Mouse (Mus musculus) heart, adult 9 months (tissue): ENCODE measurements around the gene Zfp26.
A peak's percentile ranks its signal among the peaks of the same experiment; 100 is the strongest.

ENCODE experiments used
- DNase-seq, 2 experiments: peaks; one replicate each; pipeline ENCODE4 v3.0.0; 2022; ENCODE audit warnings: low spot score in 2 of 2

Gene Zfp26

GRCm38 (mm10) chr9:20459377-20460317, at the start of gene Zfp26:
Gene Zfp26 (minus strand): TSS chr9:20460162.
- peak; percentile 69 to 73 for DNase-seq

- no peak for DNase-seq
These were observed 49.7 kb upstream of the Zfp26 start for GRCm38 (mm10) chr9:20509676-20510075.

GRCm38 (mm10) chr9:20504801-20505200, 44.8 kb upstream of the Zfp26 start:
- DNase-seq, result no peak

DNA sequence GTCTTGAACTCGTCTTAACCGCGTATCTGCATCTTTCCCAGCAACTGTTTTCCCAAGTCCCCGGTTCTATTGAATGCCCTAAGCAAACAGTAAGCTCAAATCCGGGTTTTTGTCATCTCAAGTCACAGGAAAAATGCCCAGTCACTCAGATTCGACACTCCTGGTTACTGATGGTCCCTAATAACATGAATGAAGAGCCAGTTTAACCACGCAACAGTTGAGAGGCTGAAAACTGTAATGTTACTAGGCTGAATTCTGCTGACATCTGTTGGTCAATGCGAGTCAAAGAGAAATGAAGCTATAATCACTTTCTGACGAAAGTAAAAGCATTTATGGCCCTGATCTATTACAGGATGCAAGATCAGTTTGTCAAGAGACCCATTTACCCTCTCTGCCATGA, 33.3 kb upstream of the Zfp26 start:
- DNase-seq, result peak in 1 of 2 experiments; percentile 6

DNA sequence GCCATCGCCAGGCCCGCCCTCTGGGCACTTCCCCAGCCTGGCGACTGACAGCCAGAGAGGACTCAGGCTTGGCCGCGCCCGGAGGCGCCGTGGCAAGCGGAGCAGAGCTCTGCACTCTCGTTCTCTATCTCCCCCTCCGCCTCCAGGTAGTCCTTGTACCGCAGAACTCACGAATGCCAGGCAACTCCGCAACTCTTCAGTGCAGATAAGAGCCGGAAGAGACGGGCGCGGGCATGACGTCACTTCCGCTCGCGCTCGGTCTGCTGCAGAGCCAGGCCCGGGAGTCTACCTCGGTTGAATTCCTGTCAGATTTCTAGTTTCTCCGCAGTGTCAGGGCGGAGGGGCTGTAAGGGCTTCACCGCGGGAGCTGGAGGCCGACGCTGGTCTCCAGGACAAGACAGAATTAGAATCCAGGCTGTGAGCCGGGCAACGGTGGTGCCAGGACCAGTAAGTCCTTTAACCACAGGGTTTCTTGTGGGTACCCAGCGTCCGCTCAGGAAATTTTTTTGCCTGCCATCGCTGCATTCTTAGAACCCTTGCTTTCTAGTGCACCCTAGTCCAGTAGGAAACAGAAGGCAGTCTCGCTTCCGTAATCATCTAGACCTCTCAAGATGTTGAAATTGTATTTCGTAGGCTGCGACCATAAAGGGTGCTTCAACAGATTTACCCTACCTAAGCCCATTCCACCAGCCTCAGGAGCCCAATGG, 32.7 kb upstream of the Zfp26 start, which contains the start of gene Zfp426:
Zfp426 (minus strand) TSS at position 220 of the 707 bp plus-strand sequence.
- DNase-seq, result peak; percentile 83 to 86

- DNase-seq, result no peak
These were observed 32.0 kb upstream of the Zfp26 start for GRCm38 (mm10) chr9:20491858-20492526.

- DNase-seq, result no peak
These were observed 29.6 kb upstream of the Zfp26 start for GRCm38 (mm10) chr9:20489536-20489935.

DNA sequence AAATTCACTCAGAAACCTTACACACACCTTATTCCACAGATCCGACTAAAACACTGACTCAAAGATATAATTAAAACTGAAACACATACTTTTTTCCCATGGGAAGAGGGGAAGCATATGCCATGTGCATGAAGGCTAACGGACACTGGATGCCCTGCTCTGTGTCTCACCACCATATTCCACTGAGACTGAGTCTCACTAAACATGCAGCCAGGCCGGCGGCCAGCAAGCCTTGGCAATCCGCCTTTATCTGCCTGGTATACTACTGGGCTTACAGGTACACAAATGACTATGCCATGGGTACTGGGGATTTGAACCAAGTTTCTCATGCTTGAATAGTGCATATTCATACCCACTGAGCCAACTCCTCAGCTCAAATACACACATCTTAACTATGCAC, 19.4 kb upstream of the Zfp26 start:
- no peak for DNase-seq

- no peak for DNase-seq
These were observed 16.7 kb upstream of the Zfp26 start for GRCm38 (mm10) chr9:20476632-20477031.

DNA sequence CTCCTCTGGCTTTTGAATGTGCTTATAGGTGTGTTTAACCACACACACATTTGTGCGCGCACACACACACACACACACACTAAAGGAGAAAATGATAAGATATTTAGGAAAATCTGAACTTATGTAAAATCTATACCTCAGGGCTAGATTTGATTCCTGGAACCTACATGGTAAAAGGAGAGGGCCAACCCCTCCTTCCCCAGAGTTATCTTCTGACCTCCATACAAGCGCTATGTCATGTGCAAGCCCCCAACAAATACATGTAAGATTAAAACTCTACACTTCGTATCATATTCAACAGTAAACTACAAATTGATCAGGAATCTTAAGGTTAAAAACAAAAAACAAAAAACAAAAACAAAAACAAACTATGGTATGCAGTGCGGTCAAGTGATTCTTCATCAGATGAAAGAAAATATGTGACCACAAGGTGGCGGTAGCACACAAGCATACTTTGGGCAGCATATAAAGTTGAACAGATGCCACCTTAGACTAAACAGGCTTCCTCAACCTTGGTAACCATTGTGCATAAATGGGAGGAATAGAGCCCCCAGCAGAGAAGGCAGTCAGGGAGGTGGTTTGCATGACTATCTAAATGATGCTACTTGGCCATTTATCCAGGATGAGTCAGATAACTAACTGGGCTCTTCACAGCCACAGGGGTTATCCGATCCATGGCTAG, 6.9 kb upstream of the Zfp26 start:
- peak; percentile 8 to 36 for DNase-seq

DNA sequence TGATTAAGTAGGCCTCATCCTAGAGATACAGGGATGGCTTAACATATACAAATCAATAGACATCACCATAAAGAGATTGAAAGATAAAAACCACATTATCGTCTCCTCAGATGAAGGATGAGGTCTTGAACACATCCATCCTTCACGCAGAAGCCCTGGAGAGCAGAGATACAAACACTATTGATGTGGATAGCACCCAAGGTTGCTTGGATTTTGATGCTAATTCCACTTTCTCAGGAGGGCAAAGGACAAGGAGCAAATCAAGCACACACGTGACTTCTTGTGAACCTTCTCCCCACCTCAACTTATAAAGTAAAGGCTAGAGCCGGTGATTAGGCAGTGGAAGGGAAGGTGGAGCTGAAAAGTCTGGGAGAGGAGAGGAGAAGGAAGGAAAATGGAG, 6.3 kb downstream of the Zfp26 start:
- DNase-seq, result no peak

GRCm38 (mm10) chr9:20451493-20451892, 8.5 kb downstream of the Zfp26 start:
- no peak for DNase-seq

DNA sequence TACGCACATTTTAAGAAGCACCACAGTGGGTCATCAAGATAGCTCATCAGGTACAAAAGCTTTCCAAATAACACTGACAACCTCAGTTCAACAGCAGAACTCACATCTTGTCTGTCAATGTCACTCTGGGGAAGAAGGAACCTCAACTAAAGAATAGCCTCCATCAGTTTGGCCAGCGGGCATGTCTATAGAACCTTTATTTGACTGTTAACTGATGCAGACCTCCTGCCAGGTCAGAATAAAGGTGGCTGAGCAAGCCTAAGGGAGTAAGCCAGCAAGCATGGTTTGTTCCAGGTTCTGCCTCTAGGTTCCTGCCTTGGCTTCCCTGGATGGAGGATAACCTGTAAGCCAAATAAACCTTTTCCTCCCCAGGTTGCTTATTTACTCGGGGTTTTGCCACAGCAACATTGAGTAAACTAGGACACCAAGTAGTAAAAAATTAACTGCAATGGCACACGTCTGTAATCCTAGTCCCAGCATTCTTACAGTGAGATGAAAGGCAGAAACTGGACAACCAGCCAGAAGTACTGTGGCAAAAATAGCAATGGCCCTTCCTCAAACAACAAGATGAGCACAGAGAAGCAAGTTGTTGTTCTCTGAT, 16.7 kb downstream of the Zfp26 start:
- DNase-seq, result no peak

- no peak for DNase-seq
These were observed 30.0 kb downstream of the Zfp26 start for GRCm38 (mm10) chr9:20430004-20430403.

- no peak for DNase-seq
These were observed 48.5 kb downstream of the Zfp26 start for GRCm38 (mm10) chr9:20411460-20411859.

DNA sequence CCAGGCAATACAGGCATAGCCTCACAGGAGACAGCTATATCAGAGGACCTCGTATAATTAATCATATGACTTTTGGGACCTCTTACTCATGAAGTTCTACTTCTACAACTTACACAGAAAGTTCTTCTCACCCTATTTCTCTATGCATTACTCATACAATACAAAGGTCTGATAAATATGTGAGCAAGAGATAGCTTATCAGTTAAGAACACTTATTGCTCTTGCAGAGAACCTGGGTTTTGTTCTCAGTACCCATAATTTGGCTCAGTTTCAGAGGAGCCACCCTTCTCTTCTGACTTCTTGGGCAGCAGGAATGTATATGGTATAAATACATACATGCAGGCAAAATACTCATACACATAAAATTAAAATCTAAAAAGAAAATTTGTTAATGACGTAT, 50.6 kb downstream of the Zfp26 start:
- DNase-seq, result no peak

GRCm38 (mm10) chr9:20385343-20385703, 74.6 kb downstream of the Zfp26 start:
- DNase-seq, result no peak

- peak; percentile 76 to 84 for DNase-seq
These were observed 75.2 kb downstream of the Zfp26 start, which contains the start of gene Zfp560 for GRCm38 (mm10) chr9:20384532-20385342. Gene Zfp560 (minus strand): TSS chr9:20385177.

DNA sequence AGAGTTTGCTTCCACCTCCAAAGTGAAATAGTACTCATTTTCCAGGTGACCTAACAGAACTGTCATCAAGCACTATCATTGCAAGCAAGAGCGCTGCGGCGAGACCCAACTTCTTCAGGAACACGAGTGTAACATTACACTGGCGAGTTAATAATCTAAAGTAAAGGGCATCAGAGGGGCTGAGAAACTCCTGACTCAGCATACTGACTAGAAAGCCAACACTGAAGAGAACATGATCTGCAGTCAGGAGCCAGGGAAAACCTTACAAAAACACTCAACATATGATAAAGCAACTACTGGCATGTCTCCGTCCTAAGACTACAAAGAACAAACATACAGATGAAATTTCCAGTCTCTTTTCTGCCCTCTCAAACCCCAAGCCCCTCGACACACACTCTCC, 76.3 kb downstream of the Zfp26 start:
- no peak for DNase-seq
